Mouse (Mus musculus) sigmoid colon, adult 10 weeks (tissue): Measurements from ENCODE around the gene Dmp1. TPM values are rescaled to one million over a fixed set of nuclear protein-coding genes. Genes with fewer than 3 reads are reported as not detected.

Experiments used
- polyA plus RNA-seq: library from polyadenylated mRNA; stranded (reverse); fragments of 350-450 nt; fragmentation: Illumina TruSeq; extraction: RNeasy Lipid Tissue Mini Kit (QIAGEN cat#74804); gene quantifications from one replicate; pipeline ENCODE4 v1.2.3, GENCODE M21; 2014; ENCODE audit warnings: low read depth, low replicate concordance

Dmp1 gene
- polyA plus RNA-seq: 0.28 TPM

GRCm38 (mm10) chr5:104202351-104202750 is at the start of gene Dmp1:
Gene Dmp1, plus strand, starts transcription at chr5:104202613.

GRCm38 (mm10) chr5:104170412-104170811 is 32.0 kb upstream of the Dmp1 start, which contains the start of gene Dspp:
Gene Dspp, plus strand, starts transcription at chr5:104170712.

Other genes starting within 250 kb of the Dmp1 start
- gene Hsd17b13, start 225.2 kb upstream of the Dmp1 start, polyA plus RNA-seq: 12.5 TPM
- gene Hsd17b11, start 180.7 kb upstream of the Dmp1 start, polyA plus RNA-seq: 157 TPM
- 8.6 TPM for gene Nudt9, start 156.3 kb upstream of the Dmp1 start, polyA plus RNA-seq
- not detected for gene Gm17660, start 125.0 kb upstream of the Dmp1 start, polyA plus RNA-seq
- gene Sparcl1, start 88.9 kb upstream of the Dmp1 start, polyA plus RNA-seq: 307 TPM
- not detected for gene Dspp, start 31.9 kb upstream of the Dmp1 start, polyA plus RNA-seq
- not detected for gene Ibsp, start 96.6 kb downstream of the Dmp1 start, polyA plus RNA-seq
- not detected for gene Mepe, start 122.7 kb downstream of the Dmp1 start, polyA plus RNA-seq
- gene Spp1, start 232.5 kb downstream of the Dmp1 start, polyA plus RNA-seq: 0.85 TPM